Mouse (Mus musculus) heart, postnatal 0 days (tissue): ENCODE data around the gene Ggps1.

Experiments
- CTCF ChIP-seq: IDR thresholded peaks from 2 replicates; pipeline ENCODE4 v1.5.1; 2016; ENCODE audit warnings: antibody characterized with exemption, control low read depth, low read depth
- EP300 ChIP-seq: IDR thresholded peaks from 2 replicates; pipeline ENCODE4 v1.6.1; 2016; ENCODE audit warnings: antibody characterized with exemption, low read depth

DNA sequence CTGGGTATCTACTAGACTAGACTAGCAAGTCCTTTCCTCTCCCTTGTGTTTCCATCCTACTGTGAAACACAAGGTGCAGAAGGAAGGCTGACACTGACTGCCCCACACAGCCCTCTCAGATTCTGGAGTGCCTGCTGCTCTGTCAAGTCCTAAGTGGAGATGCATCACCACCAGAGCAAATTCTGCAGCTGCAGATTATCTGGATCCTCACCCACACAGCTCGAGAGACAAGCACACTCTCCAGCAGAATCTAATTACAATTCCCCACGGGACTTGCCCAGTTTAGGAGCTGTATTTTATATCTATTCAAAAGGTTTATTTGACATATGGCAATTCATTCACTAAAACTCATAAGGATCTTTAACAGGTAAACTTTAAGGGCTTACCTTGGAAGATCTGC, 57.2 kb downstream of the Ggps1 start:
- TF ChIP-seq EP300, result no peak
- TF ChIP-seq CTCF, result no peak
